Mouse (Mus musculus) testis, postnatal 14 days (tissue): ENCODE measurements around the gene Krtap4-16.
"Not testable (repeated sequence)": the region's sequence is repeated elsewhere in the genome, so short reads cannot be mapped to it uniquely, and the experiment has no call there.

Experiments
- DNase-seq: peaks from one replicate; pipeline ENCODE4 v3.0.0; 2021; ENCODE audit warnings: low spot score

Gene Krtap4-16

GRCm38 (mm10) chr11:99851508-99851907 is at the start of gene Krtap4-16:
Gene Krtap4-16, minus strand, starts transcription at chr11:99851608.
- DNase-seq: no peak

- DNase-seq: not testable (repeated sequence)
Observed at GRCm38 (mm10) chr11:99878887-99879286, 27.5 kb upstream of the Krtap4-16 start, which contains the start of gene Gm11567. Gene Gm11567, plus strand, starts transcription at chr11:99879187.

GRCm38 (mm10) chr11:99873089-99873488 is 21.7 kb upstream of the Krtap4-16 start, which contains the start of gene Krtap9-1:
Gene Krtap9-1, plus strand, starts transcription at chr11:99873389.
- DNase-seq: not testable (repeated sequence)

- DNase-seq: not testable (repeated sequence)
Observed at GRCm38 (mm10) chr11:99864176-99864575, 12.8 kb upstream of the Krtap4-16 start, which contains the start of gene Gm11559. Gene Gm11559, plus strand, starts transcription at chr11:99864476.

GRCm38 (mm10) chr11:99858761-99859160 is 7.4 kb upstream of the Krtap4-16 start:
- no peak for DNase-seq

- no peak for DNase-seq
Observed at GRCm38 (mm10) chr11:99857617-99858016, 6.2 kb upstream of the Krtap4-16 start, which contains the start of gene Gm11568. Gene Gm11568, plus strand, starts transcription at chr11:99857917.

GRCm38 (mm10) chr11:99854121-99854520 is 2.7 kb upstream of the Krtap4-16 start:
- no peak for DNase-seq

GRCm38 (mm10) chr11:99846746-99847145 is 4.7 kb downstream of the Krtap4-16 start:
- DNase-seq: no peak

- DNase-seq: no peak
Observed at GRCm38 (mm10) chr11:99842185-99842584, 9.2 kb downstream of the Krtap4-16 start.

- DNase-seq: no peak
Observed at GRCm38 (mm10) chr11:99837966-99838365, 13.4 kb downstream of the Krtap4-16 start, which contains the start of gene 2300003K06Rik. Gene 2300003K06Rik, minus strand, starts transcription at chr11:99838066.

GRCm38 (mm10) chr11:99815566-99815965 is 35.8 kb downstream of the Krtap4-16 start, which contains the start of gene Gm11564:
Gene Gm11564, minus strand, starts transcription at chr11:99815666.
- DNase-seq: not testable (repeated sequence)

- not testable (repeated sequence) for DNase-seq
Observed at GRCm38 (mm10) chr11:99809792-99810191, 41.6 kb downstream of the Krtap4-16 start, which contains the start of gene Krtap4-13. Gene Krtap4-13, minus strand, starts transcription at chr11:99809892.

- not testable (repeated sequence) for DNase-seq
Observed at GRCm38 (mm10) chr11:99804346-99804745, 47.1 kb downstream of the Krtap4-16 start, which contains the start of gene Gm11554. Gene Gm11554, minus strand, starts transcription at chr11:99804446.
